Mouse (Mus musculus) midbrain, embryonic 16.5 days (tissue): ENCODE measurements around the gene Uprt. TPM values are rescaled to one million over a fixed set of nuclear protein-coding genes. Genes with fewer than 3 reads are reported as not detected.

ENCODE experiments used
- ATAC-seq: fragments of 200-750 bp; cut with Nextera tagmentation; 2 replicates; pipeline ENCODE4 v1.8.0; 2017; ENCODE audit warnings: moderate TSS enrichment
- H3K27ac ChIP-seq: fragments of 300-500 bp; sonication (generic); 2 replicates; pipeline ENCODE4 v1.5.1; 2014; ENCODE audit warnings: mild to moderate bottlenecking, low read length, mixed read lengths
- H3K27me3 ChIP-seq: fragments of 300-500 bp; sonication (generic); 2 replicates; pipeline ENCODE4 v1.6.1; 2014; ENCODE audit warnings: low read depth, low read length, mixed read lengths; ENCODE audit not compliant: control insufficient read depth, insufficient read depth
- H3K36me3 ChIP-seq: fragments of 300-500 bp; sonication (generic); 2 replicates; pipeline ENCODE4 v1.6.1; 2014; ENCODE audit warnings: mild to moderate bottlenecking, low read length, moderate library complexity, mixed read lengths; ENCODE audit not compliant: control insufficient read depth, insufficient read depth
- H3K4me1 ChIP-seq: fragments of 300-500 bp; sonication (generic); 2 replicates; pipeline ENCODE4 v1.6.1; 2014; ENCODE audit warnings: mild to moderate bottlenecking, low read length, mixed read lengths; ENCODE audit not compliant: control insufficient read depth, insufficient read depth
- H3K4me2 ChIP-seq: fragments of 300-500 bp; sonication (generic); 2 replicates; pipeline ENCODE4 v1.6.1; 2014; ENCODE audit warnings: mild to moderate bottlenecking, low read length, mixed read lengths
- H3K4me3 ChIP-seq: fragments of 300-500 bp; sonication (generic); 2 replicates; pipeline ENCODE4 v1.5.1; 2014; ENCODE audit warnings: low read depth, mild to moderate bottlenecking, low read length, moderate library complexity, mixed read lengths
- H3K9ac ChIP-seq: fragments of 300-500 bp; sonication (generic); 2 replicates; pipeline ENCODE4 v1.6.1; 2014; ENCODE audit warnings: low read depth, low read length, mixed read lengths
- H3K9me3 ChIP-seq: fragments of 300-500 bp; sonication (generic); replicated peaks from 2 replicates; pipeline ENCODE4 v1.6.1; 2014; ENCODE audit warnings: mild to moderate bottlenecking, low read length, mixed read lengths; ENCODE audit not compliant: control insufficient read depth, poor library complexity, severe bottlenecking
- WGBS: fragments of 180-500 bp; shearing (Covaris S2); extraction: QIAGEN DNeasy Blood & Tissue Kit; methylation state at CpG from one replicate; pipeline ENCODE4 v1.1.7; 2014; 5-methylcytosine and 5-hydroxymethylcytosine counted together
- polyA plus RNA-seq: library from polyadenylated mRNA; unstranded; fragments of >200 nt; fragmentation: Nextera tagmentation; extraction: Ambion mirVana; gene quantifications from 2 replicates; pipeline ENCODE4 v1.2.1, GENCODE M21; 2015

The Uprt gene
- 1.6 and 2.1 TPM in 2 replicates for polyA plus RNA-seq

- no peaks in the 10 kb centered on the region for H3K36me3 ChIP-seq
- peak within 1 kb of the TSS; percentile 57 for H3K4me2 ChIP-seq
- WGBS = 19% methylated on average over 34 of the region's 34 CpGs
- H3K27ac ChIP-seq = peak within 1 kb of the TSS; percentile 71
- ATAC-seq = peak; percentile 100
- H3K4me3 ChIP-seq = peak within 1 kb of the TSS; percentile 63
- peak within 1 kb of the TSS; percentile 70 for H3K9ac ChIP-seq
- H3K27me3 ChIP-seq = 0 out of 2 replicates have a peak, but pooled peaks cover 8% of the 10 kb centered on the region
- peaks cover 5% of the 10 kb centered on the region; the same call in 1 of the 2 replicates for H3K4me1 ChIP-seq
- no peaks in the 10 kb centered on the region for H3K9me3 ChIP-seq
Measured at GRCm38 (mm10) chrX:104482572-104483443, at the start of gene Uprt. TSS of gene Uprt (plus strand) at chrX:104482818.

- Histone ChIP-seq H3K9ac (no peak overlapping the region), H3K4me1 (no peaks in the 10 kb centered on the region), H3K4me3 (no peak overlapping the region), H3K36me3 (no peaks in the 10 kb centered on the region), H3K9me3 (no peaks in the 10 kb centered on the region), H3K27ac (no peak overlapping the region), H3K4me2 (no peak overlapping the region), H3K27me3 (peaks cover 3% of the 10 kb centered on the region)
- ATAC-seq = no peak
- WGBS = 41% methylated on average over 1 of the region's 1 CpGs
Measured at GRCm38 (mm10) chrX:104433456-104433855, 49.2 kb upstream of the Uprt start.

DNA sequence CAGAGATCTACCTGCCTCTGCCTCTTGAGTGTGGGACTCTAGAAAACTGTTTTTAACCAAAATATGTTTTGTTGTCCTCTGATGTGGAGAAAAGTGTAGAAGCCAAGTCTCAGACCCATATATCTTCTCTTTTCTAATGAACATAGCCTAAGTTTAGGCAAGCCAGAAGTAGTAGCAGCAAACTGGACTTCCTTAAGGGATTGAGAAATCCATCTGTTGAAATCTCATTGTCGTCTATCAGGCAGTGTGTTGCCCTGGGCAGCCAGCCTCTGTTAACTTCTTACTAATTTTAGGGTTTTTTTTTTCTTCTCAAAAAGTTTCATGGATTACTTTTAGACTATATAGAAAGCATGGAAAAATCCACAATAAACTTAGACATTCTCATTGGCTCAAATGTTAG lies 30.2 kb upstream of the Uprt start:
- no peaks in the 10 kb centered on the region for H3K4me1 ChIP-seq
- WGBS = 72% methylated on average over 1 of the region's 1 CpGs

DNA sequence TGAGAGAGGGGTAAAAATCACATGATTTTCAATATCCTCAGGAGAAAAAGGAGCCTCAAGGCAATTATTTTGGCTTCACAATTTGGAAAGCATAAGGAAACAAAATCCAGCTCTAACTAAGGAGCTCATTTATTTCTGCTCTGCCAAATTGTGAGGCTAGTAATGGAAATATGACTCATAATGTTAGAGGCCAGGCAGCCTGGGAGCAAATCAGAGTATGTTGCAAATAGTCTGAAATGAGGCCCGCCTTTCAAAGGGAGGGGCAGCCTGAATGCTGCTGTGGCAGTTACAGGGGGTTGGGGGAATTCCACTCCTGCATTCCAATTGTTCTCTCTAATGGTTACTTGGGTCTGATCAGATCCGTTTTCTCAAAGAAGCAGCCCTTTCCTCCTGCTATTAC lies 20.9 kb upstream of the Uprt start:
- no peaks in the 10 kb centered on the region for H3K36me3 ChIP-seq
- no peaks in the 10 kb centered on the region for H3K27me3 ChIP-seq
- WGBS = 29% methylated on average over 2 of the region's 2 CpGs
- H3K4me3 ChIP-seq = no peak overlapping the region
- ATAC-seq = no peak
- no peaks in the 10 kb centered on the region for H3K9me3 ChIP-seq
- H3K27ac ChIP-seq = no peak overlapping the region
- H3K4me2 ChIP-seq = no peak overlapping the region
- H3K4me1 ChIP-seq = no peaks in the 10 kb centered on the region
- H3K9ac ChIP-seq = no peak overlapping the region

More for the DNA sequence above, 30.2 kb upstream of the Uprt start:
- Histone ChIP-seq H3K36me3 (no peaks in the 10 kb centered on the region), H3K9me3 (no peaks in the 10 kb centered on the region), H3K27ac (no peak overlapping the region), H3K27me3 (no peaks in the 10 kb centered on the region), H3K4me3 (no peak overlapping the region), H3K4me2 (no peak overlapping the region), H3K9ac (no peak overlapping the region)
- ATAC-seq = no peak

- no peak for ATAC-seq
- no peaks in the 10 kb centered on the region for H3K36me3 ChIP-seq
- no peaks in the 10 kb centered on the region for H3K9me3 ChIP-seq
- WGBS = 74% methylated on average over 6 of the region's 6 CpGs
- H3K4me2 ChIP-seq = no peak overlapping the region
- no peak overlapping the region for H3K27ac ChIP-seq
- no peak overlapping the region for H3K4me3 ChIP-seq
- H3K4me1 ChIP-seq = no peaks in the 10 kb centered on the region
- H3K27me3 ChIP-seq = no peaks in the 10 kb centered on the region
- no peak overlapping the region for H3K9ac ChIP-seq
Measured at GRCm38 (mm10) chrX:104464376-104464775, 18.2 kb upstream of the Uprt start.

DNA sequence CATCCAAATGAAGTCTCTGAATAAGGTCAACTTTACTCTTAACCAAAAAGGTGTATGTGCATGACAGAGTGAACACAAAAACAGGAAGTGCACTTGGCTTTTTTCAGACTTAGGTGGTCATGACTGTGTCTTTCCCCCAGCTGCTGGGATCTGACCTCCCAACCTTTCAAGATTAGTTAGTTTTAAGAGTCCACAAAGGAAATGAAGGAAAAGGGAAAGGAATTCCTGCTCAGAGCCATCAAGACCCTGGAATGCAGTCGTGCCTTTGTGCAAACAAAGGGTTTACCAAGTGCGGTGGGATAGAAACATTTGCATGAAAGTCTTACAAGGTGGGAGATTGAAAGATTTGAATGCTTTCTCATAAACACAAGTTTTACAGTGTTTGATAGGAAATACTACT lies 4.6 kb upstream of the Uprt start:
- Histone ChIP-seq H3K4me1 (no peaks in the 10 kb centered on the region), H3K4me2 (no peak overlapping the region), H3K27me3 (peaks cover 10% of the 10 kb centered on the region; the same call in 1 of the 2 replicates), H3K27ac (no peak overlapping the region), H3K36me3 (no peaks in the 10 kb centered on the region), H3K4me3 (no peak overlapping the region), H3K9ac (no peak overlapping the region), H3K9me3 (no peaks in the 10 kb centered on the region)
- no peak for ATAC-seq
- 18% methylated on average over 2 of the region's 2 CpGs for WGBS

GRCm38 (mm10) chrX:104483444-104483808 lies 808 bp downstream of the Uprt start:
- Histone ChIP-seq H3K27ac (peak overlapping the region; percentile 71), H3K36me3 (no peaks in the 10 kb centered on the region), H3K9me3 (no peaks in the 10 kb centered on the region), H3K4me3 (peak overlapping the region; percentile 63), H3K4me2 (peak overlapping the region; percentile 57), H3K27me3 (0 out of 2 replicates have a peak, but pooled peaks cover 8% of the 10 kb centered on the region), H3K4me1 (peaks cover 5% of the 10 kb centered on the region; the same call in 1 of the 2 replicates), H3K9ac (peak overlapping the region; percentile 70)
- 24% methylated on average over 6 of the region's 6 CpGs for WGBS
- ATAC-seq = peak; percentile 84

GRCm38 (mm10) chrX:104485596-104485995 lies 3.0 kb downstream of the Uprt start:
- 84% methylated on average over 2 of the region's 2 CpGs for WGBS
- Histone ChIP-seq H3K27ac (no peak overlapping the region), H3K4me1 (peaks cover 5% of the 10 kb centered on the region; the same call in 1 of the 2 replicates), H3K4me3 (no peak overlapping the region), H3K27me3 (peaks cover 10% of the 10 kb centered on the region), H3K36me3 (no peaks in the 10 kb centered on the region), H3K4me2 (no peak overlapping the region), H3K9me3 (no peaks in the 10 kb centered on the region), H3K9ac (no peak overlapping the region)
- no peak for ATAC-seq

DNA sequence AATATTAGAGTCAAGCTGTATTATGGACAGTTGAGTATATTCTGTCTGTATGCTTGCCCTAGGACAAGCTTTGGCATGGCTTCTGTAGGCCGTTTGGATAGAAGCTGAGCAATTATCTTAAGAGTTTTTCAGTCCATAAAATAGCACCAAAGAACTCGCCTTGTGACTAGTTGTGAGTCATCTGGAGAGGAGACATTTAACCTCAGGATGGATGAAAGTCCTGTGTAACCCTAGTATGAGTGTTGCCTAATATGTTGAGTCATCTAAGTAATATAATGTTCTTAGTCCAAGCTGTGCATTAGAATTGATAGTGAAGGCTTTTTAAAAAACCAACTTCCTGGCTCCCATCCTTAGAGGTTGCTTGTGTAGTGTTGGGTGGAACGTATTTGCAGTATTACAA lies 5.4 kb downstream of the Uprt start:
- peaks cover 5% of the 10 kb centered on the region; the same call in 1 of the 2 replicates for H3K4me1 ChIP-seq
- no peak overlapping the region for H3K4me2 ChIP-seq
- WGBS = 76% methylated on average over 3 of the region's 3 CpGs
- peaks cover 6% of the 10 kb centered on the region for H3K27me3 ChIP-seq
- no peaks in the 10 kb centered on the region for H3K36me3 ChIP-seq
- H3K9ac ChIP-seq = no peak overlapping the region
- no peak for ATAC-seq
- no peaks in the 10 kb centered on the region for H3K9me3 ChIP-seq
- H3K27ac ChIP-seq = no peak overlapping the region
- H3K4me3 ChIP-seq = no peak overlapping the region
